Mouse (Mus musculus): ENCODE measurements around the gene Mycn. TPM values are rescaled to one million over a fixed set of nuclear protein-coding genes. Genes with fewer than 3 reads are reported as not detected.

Gene Mycn
- polyA plus RNA-seq, 1 experiment from 2014 or later = 57.3 TPM

- WGBS = 83% methylated on average over 8 of the region's 8 CpGs
- H3K4me1 ChIP-seq = peaks cover 5% of the 10 kb centered on the region; the same call in 1 of the 2 replicates
- no peaks in the 10 kb centered on the region for H3K36me3 ChIP-seq
- H3K4me3 ChIP-seq = no peak overlapping the region
- ATAC-seq (ENCODE audit: borderline replicate concordance, extremely low read depth, low FRiP score, low TSS enrichment) = no peak
- H3K9ac ChIP-seq = no peak overlapping the region
- H3K27ac ChIP-seq = no peak overlapping the region
- H3K9me3 ChIP-seq = no peaks in the 10 kb centered on the region
- H3K27me3 ChIP-seq = no peaks in the 10 kb centered on the region
- H3K4me2 ChIP-seq = no peak overlapping the region
Measured at GRCm38 (mm10) chr12:12893986-12894385, 47.7 kb downstream of the Mycn start.

DNA sequence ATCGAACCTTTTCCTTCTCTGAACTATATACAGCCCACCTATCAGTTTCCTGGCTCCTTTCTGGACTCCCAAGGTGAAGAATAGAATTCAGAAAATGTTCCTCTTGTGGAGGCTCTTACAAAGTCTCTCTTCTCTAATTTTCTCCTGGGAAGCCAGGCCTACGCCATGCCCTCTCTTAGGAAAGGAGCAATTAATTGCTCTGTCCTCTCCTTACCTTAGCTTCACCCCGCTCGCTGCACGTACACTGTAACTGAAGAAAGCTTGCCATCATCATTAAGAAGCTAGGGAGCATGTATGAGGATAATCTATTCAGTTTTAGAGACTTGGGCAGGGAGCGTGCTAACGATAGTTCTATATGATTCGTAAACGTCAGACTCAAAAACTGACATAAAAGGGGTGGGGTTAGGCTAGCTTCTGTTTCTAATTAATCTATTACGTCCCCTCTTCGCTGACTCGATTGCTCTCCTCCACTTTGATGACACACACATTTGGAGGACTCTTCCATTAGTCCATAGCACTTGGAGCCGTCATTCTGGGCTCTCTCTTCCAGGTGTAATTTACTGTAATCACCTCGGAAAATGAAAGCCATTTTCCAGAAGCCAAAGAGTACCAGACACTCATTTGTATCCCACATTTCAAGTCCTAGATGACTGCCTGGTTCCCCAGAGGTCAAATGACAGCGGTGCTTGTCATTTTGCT lies 55.4 kb downstream of the Mycn start:
- Histone ChIP-seq H3K9ac (no peak overlapping the region), H3K4me2 (no peak overlapping the region), H3K36me3 (no peaks in the 10 kb centered on the region), H3K4me1 (peaks cover 12% of the 10 kb centered on the region; the same call in 1 of the 2 replicates), H3K9me3 (no peaks in the 10 kb centered on the region), H3K27me3 (no peaks in the 10 kb centered on the region), H3K27ac (no peak overlapping the region), H3K4me3 (no peak overlapping the region)
- no peak for ATAC-seq (ENCODE audit: borderline replicate concordance, extremely low read depth, low FRiP score, low TSS enrichment)
- 53% methylated on average over 15 of the region's 15 CpGs for WGBS

All from lung, embryonic 15.5 days (tissue).